ENCODE assay signal across 26 mouse cellular contexts in genomic region chr7:99378870-99379269, GRCm38 (mm10). TPM values are rescaled to one million over a fixed set of nuclear protein-coding genes. Genes with fewer than 3 reads are reported as not detected.
DNase-seq lines count a peak whose midpoint lies in the region; ATAC-seq and TF ChIP-seq lines count a peak whose summit lies in the region.
"Had no signal": no experiment of that assay in that cellular context is flagged by ENCODE, and none has a peak within 500 bp of the region (broad histone marks: within the 10 kb centered on the region; RNA-seq: fewer than 3 reads in every experiment).

No protein-coding gene starts in this region.

- no peak for ATAC-seq in heart, embryonic 12.5 days (ENCODE audit: insufficient number of reproducible peaks, low FRiP score)
- ATAC-seq in hindbrain, embryonic 12.5 days (ENCODE audit: low FRiP score), result no peak
- no peak for ATAC-seq in hindbrain, postnatal 0 days
- ATAC-seq in hindbrain, embryonic 13.5 days (ENCODE audit: low FRiP score), result no peak
- ATAC-seq in megakaryocyte, adult 5-6 weeks (ENCODE audit: poor library complexity, severe bottlenecking), result no peak
- ATAC-seq: forebrain, embryonic 15.5 days; midbrain, embryonic 16.5 days had no signal

- H3K4me2 ChIP-seq in heart, embryonic 12.5 days, result peak overlapping the region; percentile 20; the same call in 1 of the 2 replicates
- no peak overlapping the region for H3K4me2 ChIP-seq in hindbrain, embryonic 12.5 days (replicated peaks)
- no peak overlapping the region for H3K4me2 ChIP-seq in hindbrain, postnatal 0 days (ENCODE audit: low read depth, low read length)
- H3K4me2 ChIP-seq in hindbrain, embryonic 13.5 days, result no peak overlapping the region
- H3K4me2 ChIP-seq: embryonic facial prominence, embryonic 15.5 days; forebrain, embryonic 15.5 days; heart, embryonic 15.5 days; liver, embryonic 13.5 days had no signal

- TF ChIP-seq CTCF in hindbrain, postnatal 0 days (IDR thresholded peaks at IDR 0.05; ENCODE audit: low read depth), result no peak

- 55% methylated on average over 8 of the region's 8 CpGs for WGBS in heart, embryonic 12.5 days
- WGBS in hindbrain, embryonic 12.5 days, result 42% methylated on average over 8 of the region's 8 CpGs
- WGBS in hindbrain, postnatal 0 days, result 45% methylated on average over 8 of the region's 8 CpGs
- WGBS in hindbrain, embryonic 13.5 days, result 34% methylated on average over 8 of the region's 8 CpGs

- no peaks in the 10 kb centered on the region for H3K36me3 ChIP-seq in heart, embryonic 12.5 days
- no peaks in the 10 kb centered on the region for H3K36me3 ChIP-seq in hindbrain, embryonic 12.5 days
- H3K36me3 ChIP-seq in hindbrain, postnatal 0 days (ENCODE audit: insufficient read depth, low read length), result no peaks in the 10 kb centered on the region
- no peaks in the 10 kb centered on the region for H3K36me3 ChIP-seq in hindbrain, embryonic 13.5 days
- H3K36me3 ChIP-seq: embryonic facial prominence, embryonic 15.5 days; forebrain, embryonic 15.5 days; G1E; heart, embryonic 15.5 days; liver, embryonic 13.5 days had no signal

- no peak for DNase-seq in heart, adult 8-10 months (ENCODE audit: low spot score)
- no peak for DNase-seq in hindbrain, postnatal 0 days (ENCODE audit: low spot score)
- DNase-seq in Muller cell, postnatal 12 days (ENCODE audit: inconsistent ontology term), result peak; percentile 52
- DNase-seq: adrenal gland, adult 2 months; cerebellum, adult 11-12 months; cerebellum, postnatal 14 days; kidney, adult 11 months; kidney, postnatal 10 days; liver, embryonic 13.5 days; lung, adult 2 months; lung, postnatal 14 days; right cerebral cortex, postnatal 14 days; thymus, postnatal 14 days had no signal

- H3K4me1 ChIP-seq in heart, embryonic 12.5 days (replicated peaks), result peaks cover 38% of the 10 kb centered on the region
- peaks cover 44% of the 10 kb centered on the region for H3K4me1 ChIP-seq in hindbrain, embryonic 12.5 days
- H3K4me1 ChIP-seq in hindbrain, postnatal 0 days (ENCODE audit: insufficient read depth, low read length), result peaks cover 5% of the 10 kb centered on the region; the same call in 1 of the 2 replicates
- peaks cover 45% of the 10 kb centered on the region for H3K4me1 ChIP-seq in hindbrain, embryonic 13.5 days (replicated peaks)

- H3K4me3 ChIP-seq in heart, embryonic 12.5 days, result no peak overlapping the region
- H3K4me3 ChIP-seq in hindbrain, embryonic 12.5 days, result no peak overlapping the region
- H3K4me3 ChIP-seq in hindbrain, postnatal 0 days (ENCODE audit: low read length), result no peak overlapping the region
- no peak overlapping the region for H3K4me3 ChIP-seq in hindbrain, embryonic 13.5 days
- H3K4me3 ChIP-seq: embryonic facial prominence, embryonic 15.5 days; forebrain, embryonic 15.5 days; heart, embryonic 15.5 days; left cerebral cortex, adult 2 months; liver, embryonic 13.5 days; myocyte had no signal

- no peaks in the 10 kb centered on the region for H3K27me3 ChIP-seq in heart, embryonic 12.5 days (replicated peaks)
- H3K27me3 ChIP-seq in hindbrain, embryonic 12.5 days, result no peaks in the 10 kb centered on the region
- H3K27me3 ChIP-seq in hindbrain, postnatal 0 days (ENCODE audit: insufficient read depth, low read length), result no peaks in the 10 kb centered on the region
- H3K27me3 ChIP-seq in hindbrain, embryonic 13.5 days, result no peaks in the 10 kb centered on the region
- H3K27me3 ChIP-seq: embryonic facial prominence, embryonic 15.5 days; forebrain, embryonic 15.5 days; heart, embryonic 15.5 days had no signal

- no peak overlapping the region for H3K9ac ChIP-seq in heart, embryonic 12.5 days
- peak overlapping the region; percentile 27; the same call in 1 of the 2 replicates for H3K9ac ChIP-seq in hindbrain, embryonic 12.5 days
- no peak overlapping the region for H3K9ac ChIP-seq in hindbrain, postnatal 0 days (replicated peaks; ENCODE audit: low read length)
- peak overlapping the region; percentile 43; the same call in 1 of the 2 replicates for H3K9ac ChIP-seq in hindbrain, embryonic 13.5 days
- H3K9ac ChIP-seq: embryonic facial prominence, embryonic 15.5 days; forebrain, embryonic 15.5 days; heart, embryonic 15.5 days; liver, embryonic 13.5 days had no signal

- H3K27ac ChIP-seq in heart, embryonic 12.5 days (ENCODE audit: poor library complexity, severe bottlenecking), result no peak overlapping the region
- H3K27ac ChIP-seq in hindbrain, embryonic 12.5 days, result 0 out of 2 replicates have a peak overlapping the region, but pooled peaks have one; percentile 30
- no peak overlapping the region for H3K27ac ChIP-seq in hindbrain, postnatal 0 days
- H3K27ac ChIP-seq in hindbrain, embryonic 13.5 days, result no peak overlapping the region
- H3K27ac ChIP-seq: embryonic facial prominence, embryonic 15.5 days; forebrain, embryonic 15.5 days; heart, embryonic 15.5 days; left cerebral cortex, adult 2 months; liver, embryonic 13.5 days had no signal

- H3K9me3 ChIP-seq in heart, embryonic 12.5 days (replicated peaks), result no peaks in the 10 kb centered on the region; the same call in 1 of the 2 replicates
- no peaks in the 10 kb centered on the region for H3K9me3 ChIP-seq in hindbrain, embryonic 12.5 days (replicated peaks)
- H3K9me3 ChIP-seq in hindbrain, postnatal 0 days (ENCODE audit: low read length), result no peaks in the 10 kb centered on the region
- H3K9me3 ChIP-seq in hindbrain, embryonic 13.5 days, result no peaks in the 10 kb centered on the region
- H3K9me3 ChIP-seq: embryonic facial prominence, embryonic 15.5 days; forebrain, embryonic 15.5 days; heart, embryonic 15.5 days; liver, embryonic 13.5 days had no signal

RNA-seq across cellular contexts. Expression of gene Gdpd5, which starts 2.3 kb away (rescaled TPM):
- 28.5 and 28.8 TPM in 2 replicates for polyA plus RNA-seq in heart, embryonic 12.5 days (2016; fragmentation: Nextera tagmentation; extraction: Ambion mirVana)
- total RNA-seq in heart, adult 8-10 months (2022), result 10 to 100 TPM; 19.7 to 30.7 (median 24.3) TPM
- polyA plus RNA-seq in hindbrain, embryonic 12.5 days (2016; fragmentation: Nextera tagmentation; extraction: Ambion mirVana), result 43.8 and 44.5 TPM in 2 replicates
- 40.5 and 47.6 TPM in 2 replicates for total RNA-seq in hindbrain, postnatal 0 days (2014; rRNA removed)
- polyA plus RNA-seq in hindbrain, postnatal 0 days (2015; fragmentation: Nextera tagmentation; extraction: Ambion mirVana), result 26.7 and 26.8 TPM in 2 replicates
- polyA plus RNA-seq in hindbrain, embryonic 13.5 days (2015; fragmentation: Nextera tagmentation; extraction: Ambion mirVana), result 53.2 and 55.3 TPM in 2 replicates
- total RNA-seq in megakaryocyte, adult 5-6 weeks (2015), result 0.96 and 3.5 TPM in 2 replicates
- total RNA-seq in megakaryocyte, adult 5-6 weeks (2017), result 0.70 and 1.0 TPM in 2 replicates

RNA-seq across cellular contexts. Expression of gene Serpinh1, which starts 25.8 kb away (rescaled TPM):
- polyA plus RNA-seq in heart, embryonic 12.5 days (2016; fragmentation: Nextera tagmentation; extraction: Ambion mirVana), result 1,302 and 1,316 TPM in 2 replicates
- total RNA-seq in heart, adult 8-10 months (2022), result 100 to 1,000 TPM; 129 to 268 (median 205) TPM
- 838 and 891 TPM in 2 replicates for polyA plus RNA-seq in hindbrain, embryonic 12.5 days (2016; fragmentation: Nextera tagmentation; extraction: Ambion mirVana)
- total RNA-seq in hindbrain, postnatal 0 days (2014; rRNA removed), result 214 and 215 TPM in 2 replicates
- 161 TPM in 2 replicates for polyA plus RNA-seq in hindbrain, postnatal 0 days (2015; fragmentation: Nextera tagmentation; extraction: Ambion mirVana)
- polyA plus RNA-seq in hindbrain, embryonic 13.5 days (2015; fragmentation: Nextera tagmentation; extraction: Ambion mirVana), result 394 and 407 TPM in 2 replicates
- total RNA-seq in megakaryocyte, adult 5-6 weeks (2015), result 0.23 and 0.76 TPM in 2 replicates
- 0.37 and 0.73 TPM in 2 replicates for total RNA-seq in megakaryocyte, adult 5-6 weeks (2017)
- total RNA-seq: CH12.LX; megakaryocyte-erythroid progenitor cell, adult 5-6 weeks had no signal
- polyA plus RNA-seq: G1E had no signal

Comparison
In these comparisons a context has a peak if more than half of its experiments do, and no peak if none do; other contexts are left out.
1. H3K9ac ChIP-seq: peak in hindbrain, embryonic 12.5 days (single experiment) and hindbrain, embryonic 13.5 days (single experiment); none in heart, embryonic 12.5 days (single experiment) and hindbrain, postnatal 0 days (single experiment).